Mouse (Mus musculus): ENCODE results near the gene Prkar1b.

The Prkar1b gene

DNA sequence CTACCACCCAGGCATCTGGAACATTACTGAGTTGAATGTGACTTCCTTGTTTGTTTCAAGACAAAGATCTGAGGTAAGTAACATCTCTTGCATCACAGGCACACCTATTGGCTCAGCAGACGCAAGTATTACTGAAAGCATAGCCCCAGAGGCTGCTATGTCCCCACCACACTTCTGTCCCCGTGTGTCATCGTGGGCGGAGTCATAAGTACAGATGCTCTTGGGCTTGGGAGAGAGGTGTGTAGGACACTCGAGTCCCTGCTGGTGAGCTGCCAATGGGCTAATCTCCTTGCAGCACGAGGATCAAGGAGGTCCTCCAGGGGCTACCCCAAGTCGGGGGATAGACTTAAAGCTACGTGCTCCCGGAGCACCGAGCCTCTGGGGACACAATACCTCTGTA lies 96.6 kb downstream of the Prkar1b start:
- DNase-seq: no peak

GRCm38 (mm10) chr5:139051276-139051675 lies 98.5 kb downstream of the Prkar1b start:
- no peak for DNase-seq

- DNase-seq: no peak
Measured at GRCm38 (mm10) chr5:139049367-139049766, 100.4 kb downstream of the Prkar1b start.

DNA sequence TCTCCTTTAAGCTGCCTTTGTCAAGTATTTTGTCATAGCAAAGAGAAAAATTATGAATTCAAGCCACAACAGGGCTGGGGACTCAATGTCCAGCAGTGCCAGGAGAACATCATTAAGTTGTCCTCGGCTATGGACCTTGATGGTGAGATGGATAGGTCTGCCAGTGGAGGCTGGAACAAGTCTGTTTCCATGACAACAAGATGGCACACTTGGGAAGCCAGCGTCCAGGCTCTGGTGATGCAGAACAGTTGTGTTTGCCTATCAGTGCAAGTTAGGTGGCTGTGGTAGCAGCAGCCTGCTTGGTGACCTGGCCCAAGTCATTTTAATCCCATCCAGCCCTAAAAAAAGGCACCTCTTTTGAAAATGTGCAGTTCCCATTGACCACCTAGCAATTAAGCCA lies 102.6 kb downstream of the Prkar1b start:
- no peak for DNase-seq

- no peak for DNase-seq
Measured at GRCm38 (mm10) chr5:139046636-139047035, 103.2 kb downstream of the Prkar1b start.

DNA sequence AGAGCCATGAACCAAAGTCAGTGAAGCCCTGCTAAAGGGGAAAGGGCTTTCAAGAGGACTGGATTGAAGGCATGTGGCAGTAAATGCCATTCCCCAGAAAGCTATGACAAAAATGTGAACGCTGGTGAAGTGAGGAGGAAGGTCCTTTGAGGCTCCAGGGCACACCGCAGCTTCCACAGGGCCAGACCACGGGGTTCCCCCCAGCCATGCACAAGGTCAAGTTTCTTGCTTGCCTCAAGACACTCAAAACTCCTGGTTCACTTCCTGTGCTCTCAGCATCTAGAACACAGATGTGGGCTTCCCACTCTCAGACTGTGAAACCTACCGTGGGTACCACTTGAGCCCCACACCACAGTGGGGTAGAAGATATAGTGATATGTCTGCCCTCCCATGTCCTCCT lies 106.3 kb downstream of the Prkar1b start:
- DNase-seq: no peak

DNA sequence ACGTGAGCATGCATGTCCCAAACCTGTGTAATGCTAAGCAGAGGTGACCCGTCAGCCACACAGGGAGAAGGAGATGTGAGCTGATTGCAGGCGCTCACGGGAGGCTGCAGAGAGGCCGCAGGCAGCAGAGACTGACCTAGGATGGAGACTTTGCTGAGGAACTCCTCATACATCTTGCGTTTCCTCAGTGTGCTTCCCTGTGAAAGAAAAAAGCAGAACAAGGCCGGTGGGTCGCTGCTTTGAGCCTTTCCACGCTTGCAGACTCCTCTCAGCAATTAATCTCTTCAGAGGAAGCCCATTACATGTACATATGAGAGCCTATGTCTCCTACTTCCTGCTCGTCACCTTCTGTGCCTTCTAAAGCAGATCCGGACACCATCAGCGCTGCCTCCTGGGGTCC lies 107.5 kb downstream of the Prkar1b start:
- no peak for DNase-seq

DNA sequence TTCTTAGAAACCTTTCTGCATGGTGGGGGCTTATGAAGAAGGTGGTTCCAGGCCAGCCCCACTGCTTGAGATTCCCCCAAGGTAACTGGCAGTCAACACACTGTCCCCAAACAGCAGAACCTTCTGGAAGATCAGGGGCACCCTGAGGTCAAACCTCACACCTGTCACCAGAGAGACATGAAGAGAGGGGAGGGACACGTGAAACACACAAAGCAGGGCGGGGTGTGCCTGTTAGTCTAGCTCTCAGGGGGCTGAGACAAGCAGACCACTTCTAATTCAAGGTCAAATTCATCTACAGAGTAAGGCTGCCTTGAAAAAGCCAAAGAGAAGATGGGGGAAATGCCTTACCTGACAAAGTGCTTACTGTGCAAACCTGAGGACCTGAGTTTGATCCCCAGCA lies 114.6 kb downstream of the Prkar1b start:
- DNase-seq: no peak

GRCm38 (mm10) chr5:139034746-139035145 lies 115.1 kb downstream of the Prkar1b start:
- no peak for DNase-seq

GRCm38 (mm10) chr5:139033406-139034317 lies 116.1 kb downstream of the Prkar1b start:
- no peak for DNase-seq

DNA sequence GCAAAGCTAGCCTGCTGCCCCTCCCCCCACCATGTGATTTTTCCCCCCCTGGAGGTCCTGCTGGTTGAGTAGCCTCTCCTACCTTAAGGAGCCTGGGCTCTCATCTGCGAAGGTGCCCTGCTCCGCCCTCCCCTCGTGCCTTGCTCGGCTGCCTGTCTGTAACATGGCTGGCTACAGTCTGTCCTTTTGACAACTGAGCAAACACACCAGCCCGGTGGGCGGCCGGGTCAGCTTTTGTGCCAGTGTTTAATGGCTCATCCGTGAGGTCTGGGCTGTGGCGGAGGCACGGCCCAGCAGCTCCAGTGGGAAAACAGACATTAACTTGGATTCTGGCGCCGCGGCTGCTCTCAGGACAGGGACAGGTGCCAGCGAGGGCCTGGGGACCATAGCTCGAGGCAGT lies 122.2 kb downstream of the Prkar1b start:
- DNase-seq: no peak

DNA sequence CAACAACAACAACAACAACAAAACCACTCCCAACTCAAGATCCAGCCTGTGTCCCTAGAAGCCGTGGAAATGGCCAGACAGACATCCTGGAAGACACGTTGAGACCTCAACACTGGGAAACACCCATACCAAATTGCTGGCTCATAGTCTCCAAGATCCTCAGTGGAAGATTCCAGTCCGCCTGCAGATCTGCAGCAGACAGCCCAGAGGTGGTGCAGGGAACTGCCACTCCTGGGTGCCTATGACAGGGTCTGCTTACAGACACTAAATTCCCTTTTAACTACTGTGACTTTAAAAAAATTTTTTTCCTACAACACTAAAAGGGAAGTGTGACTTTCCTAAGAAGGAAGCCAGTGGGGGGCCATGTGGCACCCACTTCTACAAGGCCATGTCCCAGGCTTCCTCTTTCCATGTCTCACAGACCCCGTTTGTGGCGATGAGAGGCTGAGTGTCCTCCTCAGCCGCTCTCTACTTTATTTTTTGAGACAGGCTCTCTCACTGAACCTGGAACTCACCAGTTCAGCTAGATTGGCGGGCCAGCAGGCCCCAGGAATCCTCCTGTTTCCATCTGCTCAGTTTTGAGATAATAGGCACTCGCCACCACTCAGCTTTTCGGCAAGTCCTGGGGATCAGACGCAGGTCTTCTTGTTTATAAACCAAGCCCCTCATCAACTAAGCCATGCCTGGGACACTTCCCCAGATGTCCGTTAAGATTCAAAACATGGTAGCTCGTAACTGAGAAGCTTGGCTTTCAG lies 125.3 kb downstream of the Prkar1b start:
- DNase-seq: no peak

DNA sequence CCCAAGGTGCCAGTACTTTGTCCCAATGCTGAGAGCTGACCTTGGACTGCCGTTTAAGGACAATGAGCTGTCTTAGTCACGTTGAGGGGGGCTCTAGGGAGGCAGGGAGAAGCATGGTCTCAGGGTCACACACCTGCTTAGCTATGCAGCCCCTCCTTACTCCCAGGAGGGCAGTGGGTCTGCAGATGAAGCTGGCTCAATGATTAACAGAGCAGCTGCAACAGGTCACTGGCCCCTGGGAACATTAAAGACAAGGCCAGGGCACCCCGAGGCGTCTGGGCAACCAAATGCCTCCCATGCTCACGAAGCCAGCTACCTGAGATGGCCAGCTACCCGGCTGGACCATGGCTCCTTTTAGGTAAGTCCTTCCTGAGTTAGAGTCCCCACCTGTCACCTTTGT lies 129.2 kb downstream of the Prkar1b start:
- no peak for DNase-seq

- no peak for DNase-seq
Measured at GRCm38 (mm10) chr5:139017371-139018124, 132.3 kb downstream of the Prkar1b start.

- DNase-seq: no peak
Measured at GRCm38 (mm10) chr5:139015097-139015496, 134.7 kb downstream of the Prkar1b start.

GRCm38 (mm10) chr5:139010649-139011048 lies 139.2 kb downstream of the Prkar1b start:
- DNase-seq: no peak

- DNase-seq: no peak
Measured at GRCm38 (mm10) chr5:139007141-139007775, 142.5 kb downstream of the Prkar1b start.

DNA sequence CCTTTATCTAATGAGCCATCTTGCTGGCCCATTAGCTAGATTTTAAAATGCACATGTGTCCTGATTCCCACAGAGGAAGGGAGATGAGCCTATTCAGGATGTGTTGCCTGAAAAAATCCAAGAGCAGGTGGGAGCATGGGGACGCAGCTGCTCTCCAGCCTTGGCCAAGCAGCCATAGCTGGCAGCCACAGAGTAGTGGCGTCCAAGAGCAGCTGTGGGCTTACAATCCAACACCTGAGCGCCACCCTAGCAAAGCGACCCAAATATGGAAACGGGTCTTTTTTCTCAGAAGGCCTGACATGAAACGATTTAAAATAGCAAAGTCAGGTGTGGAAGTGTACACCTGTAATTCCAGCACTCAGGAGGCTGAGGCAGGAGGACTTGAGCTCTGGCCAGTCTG lies 145.2 kb downstream of the Prkar1b start:
- DNase-seq: no peak

DNA sequence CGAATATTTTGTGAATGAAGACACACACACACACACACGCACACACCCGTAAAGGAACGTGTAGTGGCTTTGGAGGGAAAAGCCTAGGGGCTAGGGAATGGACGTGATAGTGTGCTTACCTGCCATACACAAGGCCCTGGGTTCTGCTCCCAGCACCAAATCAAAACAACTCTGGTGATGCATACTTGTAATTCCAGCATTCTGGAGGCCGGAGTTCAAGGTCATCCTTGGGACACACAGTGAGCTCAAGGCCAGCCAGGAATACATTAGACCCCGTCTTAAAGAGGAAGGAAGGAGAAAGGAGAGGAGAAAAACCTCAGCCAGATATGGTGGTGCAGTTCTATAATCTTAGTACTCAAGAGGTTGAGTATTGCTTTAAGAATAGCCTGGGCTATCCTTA lies 150.1 kb downstream of the Prkar1b start:
- DNase-seq: no peak

GRCm38 (mm10) chr5:138997936-138998580 lies 151.7 kb downstream of the Prkar1b start:
- DNase-seq: no peak

- no peak for DNase-seq
Measured at GRCm38 (mm10) chr5:138997171-138997788, 152.5 kb downstream of the Prkar1b start, which contains the start of gene Pdgfa. Pdgfa (minus strand) TSS chr5:138997370.

Measured in thymus, adult 18-20 months (tissue).